Mouse (Mus musculus) heart, embryonic 10.5 days (tissue): ENCODE results near the gene Hoxa5. TPM values are rescaled to one million over a fixed set of nuclear protein-coding genes. Genes with fewer than 3 reads are reported as not detected.

Experiments
- DNase-seq: peaks from one replicate; pipeline ENCODE4 v3.0.0-alpha.2; 2017; ENCODE audit warnings: low spot score
- H3K27ac ChIP-seq: fragments of 300-500 bp; sonication (generic); 2 replicates; pipeline ENCODE4 v1.5.1; 2016; ENCODE audit warnings: mild to moderate bottlenecking
- H3K27me3 ChIP-seq: fragments of 300-500 bp; sonication (generic); 2 replicates; pipeline ENCODE4 v1.6.1; 2016; ENCODE audit warnings: mild to moderate bottlenecking; ENCODE audit not compliant: poor library complexity, insufficient read depth, severe bottlenecking
- H3K36me3 ChIP-seq: fragments of 300-500 bp; sonication (generic); 2 replicates; pipeline ENCODE4 v1.6.1; 2016; ENCODE audit warnings: mild to moderate bottlenecking, moderate library complexity
- H3K4me1 ChIP-seq: fragments of 300-500 bp; sonication (generic); 2 replicates; pipeline ENCODE4 v1.6.1; 2016; ENCODE audit warnings: mild to moderate bottlenecking
- H3K4me3 ChIP-seq: fragments of 300-500 bp; sonication (generic); 2 replicates; pipeline ENCODE4 v1.5.1; 2016; ENCODE audit warnings: mild to moderate bottlenecking, moderate library complexity
- H3K9me3 ChIP-seq: fragments of 300-500 bp; sonication (generic); 2 replicates; pipeline ENCODE4 v1.6.1; 2016; ENCODE audit warnings: mild to moderate bottlenecking, moderate library complexity
- WGBS: fragments of 180-500 bp; shearing (Covaris S2); methylation state at CpG from one replicate; pipeline ENCODE4 v1.1.7; 2016; 5-methylcytosine and 5-hydroxymethylcytosine counted together
- polyA plus RNA-seq: library from polyadenylated mRNA; unstranded; fragments of >200 nt; fragmentation: Nextera tagmentation; extraction: Ambion mirVana; gene quantifications from 2 replicates; pipeline ENCODE4 v1.2.1, GENCODE M21; 2016

Hoxa5 gene
- polyA plus RNA-seq, 1 experiment from 2014 or later: 6.0 TPM

GRCm38 (mm10) chr6:52212556-52213118 lies 8.2 kb upstream of the Hoxa5 start:
- Histone ChIP-seq H3K4me3 (peak overlapping the region; percentile 45), H3K36me3 (no peaks in the 10 kb centered on the region), H3K9me3 (no peaks in the 10 kb centered on the region), H3K27me3 (peaks cover 100% of the 10 kb centered on the region), H3K4me1 (peaks cover 40% of the 10 kb centered on the region), H3K27ac (no peak overlapping the region)
- WGBS: under 1% methylated on average over 22 of the region's 22 CpGs
- DNase-seq: peak; percentile 77

GRCm38 (mm10) chr6:52211961-52212360 lies 7.6 kb upstream of the Hoxa5 start:
- H3K27me3 ChIP-seq: peaks cover 100% of the 10 kb centered on the region
- no peak overlapping the region for H3K27ac ChIP-seq
- WGBS: 3% methylated on average over 13 of the region's 13 CpGs
- H3K36me3 ChIP-seq: no peaks in the 10 kb centered on the region
- peak overlapping the region; percentile 31; the same call in 1 of the 2 replicates for H3K4me3 ChIP-seq
- no peaks in the 10 kb centered on the region for H3K9me3 ChIP-seq
- H3K4me1 ChIP-seq: peaks cover 34% of the 10 kb centered on the region
- peak; percentile 75 for DNase-seq

- H3K4me1 ChIP-seq: peaks cover 30% of the 10 kb centered on the region
- H3K27me3 ChIP-seq: peaks cover 100% of the 10 kb centered on the region
Observed at GRCm38 (mm10) chr6:52211170-52211935, 7.0 kb upstream of the Hoxa5 start.

GRCm38 (mm10) chr6:52209685-52210046 lies 5.3 kb upstream of the Hoxa5 start:
- DNase-seq: no peak
- peaks cover 100% of the 10 kb centered on the region for H3K27me3 ChIP-seq
- WGBS: 7% methylated on average over 12 of the region's 12 CpGs
- no peaks in the 10 kb centered on the region for H3K36me3 ChIP-seq
- H3K4me1 ChIP-seq: peaks cover 33% of the 10 kb centered on the region
- no peaks in the 10 kb centered on the region for H3K9me3 ChIP-seq
- no peak overlapping the region for H3K27ac ChIP-seq
- no peak overlapping the region for H3K4me3 ChIP-seq

More at GRCm38 (mm10) chr6:52211170-52211935, 7.0 kb upstream of the Hoxa5 start:
- H3K36me3 ChIP-seq: no peaks in the 10 kb centered on the region
- no peak overlapping the region for H3K27ac ChIP-seq
- DNase-seq: peak; percentile 78
- H3K4me3 ChIP-seq: peak overlapping the region; percentile 31; the same call in 1 of the 2 replicates
- WGBS: 1% methylated on average over 37 of the region's 37 CpGs
- no peaks in the 10 kb centered on the region for H3K9me3 ChIP-seq

GRCm38 (mm10) chr6:52208868-52209684 lies 4.7 kb upstream of the Hoxa5 start:
- 4% methylated on average over 18 of the region's 18 CpGs for WGBS
- Histone ChIP-seq H3K27me3 (peaks cover 100% of the 10 kb centered on the region), H3K4me3 (peak overlapping the region; percentile 39)

GRCm38 (mm10) chr6:52208072-52208867 lies 3.9 kb upstream of the Hoxa5 start, which contains the start of gene Hoxa6:
Hoxa6 (minus strand) TSS chr6:52208722.
- H3K27ac ChIP-seq: no peak within 1 kb of the TSS
- H3K9me3 ChIP-seq: no peaks in the 10 kb centered on the region
- peaks cover 47% of the 10 kb centered on the region for H3K4me1 ChIP-seq
- no peaks in the 10 kb centered on the region for H3K36me3 ChIP-seq
- peak within 1 kb of the TSS; percentile 39 for H3K4me3 ChIP-seq
- H3K27me3 ChIP-seq: peaks cover 100% of the 10 kb centered on the region
- DNase-seq: peak; percentile 75
- 1% methylated on average over 47 of the region's 47 CpGs for whole genome bisulfite sequencing

More at GRCm38 (mm10) chr6:52208868-52209684, 4.7 kb upstream of the Hoxa5 start:
- H3K9me3 ChIP-seq: no peaks in the 10 kb centered on the region
- H3K27ac ChIP-seq: no peak overlapping the region
- H3K4me1 ChIP-seq: peaks cover 39% of the 10 kb centered on the region
- peak; percentile 71 for DNase-seq
- H3K36me3 ChIP-seq: no peaks in the 10 kb centered on the region

GRCm38 (mm10) chr6:52207684-52207976 lies 3.2 kb upstream of the Hoxa5 start:
- Histone ChIP-seq H3K4me3 (no peak overlapping the region), H3K36me3 (no peaks in the 10 kb centered on the region), H3K4me1 (peaks cover 44% of the 10 kb centered on the region), H3K27ac (no peak overlapping the region), H3K9me3 (no peaks in the 10 kb centered on the region), H3K27me3 (peaks cover 100% of the 10 kb centered on the region)
- no peak for DNase-seq

GRCm38 (mm10) chr6:52206882-52207683 lies 2.7 kb upstream of the Hoxa5 start:
- Histone ChIP-seq H3K27me3 (peaks cover 100% of the 10 kb centered on the region), H3K27ac (no peak overlapping the region), H3K4me1 (peaks cover 42% of the 10 kb centered on the region), H3K36me3 (no peaks in the 10 kb centered on the region), H3K4me3 (no peak overlapping the region), H3K9me3 (no peaks in the 10 kb centered on the region)
- no peak for DNase-seq
- 4% methylated on average over 4 of the region's 4 CpGs for WGBS

- DNase-seq: peak; percentile 75
- WGBS: 2% methylated on average over 55 of the region's 55 CpGs
- Histone ChIP-seq H3K36me3 (no peaks in the 10 kb centered on the region), H3K9me3 (no peaks in the 10 kb centered on the region), H3K4me3 (peak overlapping the region; percentile 29; the same call in 1 of the 2 replicates), H3K4me1 (peaks cover 33% of the 10 kb centered on the region), H3K27me3 (peaks cover 100% of the 10 kb centered on the region), H3K27ac (no peak overlapping the region; the same call in 1 of the 2 replicates)
Observed at GRCm38 (mm10) chr6:52205638-52206621, 1.5 kb upstream of the Hoxa5 start.

GRCm38 (mm10) chr6:52205221-52205620 lies 834 bp upstream of the Hoxa5 start:
- peaks cover 33% of the 10 kb centered on the region for H3K4me1 ChIP-seq
- DNase-seq: no peak
- H3K27me3 ChIP-seq: peaks cover 100% of the 10 kb centered on the region
- H3K36me3 ChIP-seq: no peaks in the 10 kb centered on the region
- 2% methylated on average over 14 of the region's 14 CpGs for WGBS
- H3K9me3 ChIP-seq: no peaks in the 10 kb centered on the region
- no peak overlapping the region for H3K27ac ChIP-seq
- no peak overlapping the region for H3K4me3 ChIP-seq
